Mouse (Mus musculus) neutrophil, adult 5-6 weeks (primary cell): Measurements from ENCODE around the gene Spdye4c. TPM values are rescaled to one million over a fixed set of nuclear protein-coding genes. Genes with fewer than 3 reads are reported as not detected.

ENCODE experiments used
- ATAC-seq: fragments of 151-379, 151-347 bp; 2 replicates; pipeline ENCODE4 v1.8.0; 2017; ENCODE audit warnings: mild to moderate bottlenecking, moderate TSS enrichment; ENCODE audit not compliant: insufficient number of reproducible peaks, poor library complexity, low FRiP score, severe bottlenecking; ENCODE audit errors: extremely low read depth
- total RNA-seq: library from RNA; stranded (forward); fragments of 200-1000 nt; gene quantifications from 2 replicates; pipeline ENCODE4 v1.2.3, GENCODE M21; 2017

Gene Spdye4c
- total RNA-seq, result not detected in 2 replicates

DNA sequence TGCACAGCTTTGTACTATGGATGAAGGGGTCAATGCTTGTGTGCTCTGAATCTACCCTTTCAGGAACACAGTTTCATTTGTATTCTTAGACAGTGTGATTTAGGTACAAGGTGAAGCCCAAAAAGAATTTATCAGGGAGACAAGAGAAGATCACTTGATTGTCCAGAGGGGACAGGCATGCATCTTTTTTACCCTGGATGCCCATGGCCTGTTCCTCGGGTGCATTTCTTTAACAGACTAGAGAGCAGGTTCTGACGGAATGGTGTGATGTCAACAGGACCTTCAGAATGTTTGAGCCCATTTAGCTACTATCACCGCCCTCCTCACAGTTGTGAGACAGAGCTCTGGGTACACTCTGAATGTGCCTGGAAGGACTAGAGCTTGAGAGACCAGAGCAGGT, at the start of gene Spdye4c:
Spdye4c (plus strand) TSS at position 301 of the 400 bp plus-strand sequence.
- no peak for ATAC-seq

DNA sequence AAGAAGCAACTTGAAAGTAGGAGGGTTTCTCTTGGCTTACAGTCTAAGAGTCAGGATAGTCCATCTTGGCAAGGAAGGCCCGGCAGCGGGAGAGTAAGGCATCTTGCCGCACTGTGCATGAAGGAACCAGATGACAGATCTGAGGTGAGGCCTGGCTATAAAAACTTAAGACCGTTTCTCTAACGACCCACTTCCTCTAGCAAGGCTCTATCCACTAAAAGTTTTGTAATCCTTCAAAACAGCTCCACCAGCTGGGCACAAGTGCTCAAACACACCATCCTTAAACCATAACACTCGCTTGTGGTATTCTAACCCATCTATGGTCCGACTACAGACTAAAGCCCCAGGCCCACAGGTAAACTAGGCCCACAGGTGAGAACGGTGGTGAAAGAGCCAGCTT, 47.5 kb upstream of the Spdye4c start:
- ATAC-seq, result no peak

DNA sequence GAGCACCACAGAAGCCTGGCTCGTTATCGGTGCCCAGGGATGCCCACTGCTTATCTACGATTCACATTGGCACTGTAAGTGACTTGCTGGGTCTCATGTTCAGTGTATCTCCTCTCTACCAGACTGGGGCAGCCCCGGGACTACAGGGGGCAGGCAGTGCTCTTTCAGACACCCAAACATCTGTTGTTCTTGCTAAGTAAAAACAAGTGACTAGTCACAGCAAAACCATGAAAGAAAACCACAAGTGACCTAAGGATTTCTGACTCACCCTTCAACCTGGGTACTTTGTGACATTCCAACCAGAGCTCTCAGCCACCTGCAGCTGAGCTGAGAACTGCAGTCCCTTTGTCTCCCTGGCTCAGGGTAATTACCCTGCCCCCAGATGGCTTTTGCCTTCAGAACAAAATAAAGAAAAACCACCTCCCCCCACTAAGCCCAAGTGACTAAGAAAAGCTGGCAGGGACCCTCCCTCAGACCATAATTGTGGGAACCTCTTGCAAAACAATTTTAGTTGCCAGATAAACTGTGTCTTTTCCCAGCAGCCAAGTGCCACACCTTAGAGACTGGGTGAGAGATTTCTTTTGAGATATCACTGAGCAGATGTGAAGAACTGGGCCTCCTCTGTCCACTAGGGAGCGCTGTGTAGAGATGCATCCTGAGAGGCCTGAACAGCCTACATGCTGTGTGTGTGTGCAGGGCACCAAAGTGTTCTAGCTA, 46.4 kb upstream of the Spdye4c start:
- ATAC-seq, result 0 out of 2 replicates have a peak, but pooled peaks have one; percentile 42

DNA sequence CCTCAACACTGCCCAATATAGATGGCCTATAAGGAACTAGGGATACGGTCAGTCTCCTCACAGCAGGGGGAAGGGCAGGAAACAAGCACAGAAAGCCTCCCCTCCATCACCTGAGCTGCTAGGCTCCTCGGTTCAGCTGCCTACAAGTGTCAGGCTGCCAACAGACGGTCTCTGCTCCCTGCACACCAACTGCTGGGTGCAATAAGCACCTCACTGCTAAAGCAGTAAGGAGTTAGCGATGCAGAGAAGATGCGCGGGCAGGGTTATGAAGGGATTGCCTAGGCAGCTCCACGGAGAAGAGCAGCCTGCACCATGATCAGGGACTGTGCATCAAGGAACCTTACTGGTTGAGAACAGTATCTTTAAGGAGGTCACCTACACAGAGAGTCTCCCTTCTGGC, 45.6 kb upstream of the Spdye4c start:
- ATAC-seq, result no peak

DNA sequence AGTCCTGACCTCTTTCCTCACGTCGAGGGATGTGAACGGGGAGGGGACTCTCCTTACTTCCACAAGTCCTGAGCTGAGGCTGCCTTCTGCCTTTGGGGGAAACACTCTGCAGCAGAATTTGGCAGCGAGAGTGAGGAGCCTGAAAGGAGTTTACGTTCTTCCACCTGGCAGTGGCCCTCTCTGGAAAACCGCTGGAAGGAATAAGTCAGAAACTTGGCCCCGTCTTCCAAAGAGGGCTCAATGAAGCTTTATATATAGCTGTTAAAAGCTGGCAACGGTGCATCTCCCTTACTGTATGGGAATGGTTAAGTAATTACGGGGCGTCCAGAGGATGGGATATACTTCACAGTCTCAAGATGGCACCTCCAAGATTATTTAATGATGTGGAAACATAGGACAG, 43.9 kb upstream of the Spdye4c start:
- no peak for ATAC-seq

DNA sequence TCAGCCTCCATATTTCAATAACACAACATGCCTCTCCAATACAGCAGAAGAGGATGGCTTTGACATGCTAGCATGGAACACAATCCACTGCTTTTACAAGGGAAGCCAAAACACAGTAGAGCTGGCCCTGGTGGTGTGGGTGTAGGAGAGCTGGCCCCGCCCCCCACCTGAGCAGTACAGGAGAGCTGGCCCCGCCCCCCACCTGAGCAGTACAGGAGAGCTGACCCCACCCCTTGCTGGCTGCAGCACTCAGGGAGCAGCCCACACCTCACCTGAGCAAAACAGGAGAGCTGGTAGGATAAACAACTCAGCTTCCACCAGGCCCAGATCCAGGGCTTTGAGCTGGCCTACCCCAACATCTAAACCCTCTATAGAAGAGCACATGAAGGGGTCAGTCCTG, 42.7 kb upstream of the Spdye4c start:
- no peak for ATAC-seq

DNA sequence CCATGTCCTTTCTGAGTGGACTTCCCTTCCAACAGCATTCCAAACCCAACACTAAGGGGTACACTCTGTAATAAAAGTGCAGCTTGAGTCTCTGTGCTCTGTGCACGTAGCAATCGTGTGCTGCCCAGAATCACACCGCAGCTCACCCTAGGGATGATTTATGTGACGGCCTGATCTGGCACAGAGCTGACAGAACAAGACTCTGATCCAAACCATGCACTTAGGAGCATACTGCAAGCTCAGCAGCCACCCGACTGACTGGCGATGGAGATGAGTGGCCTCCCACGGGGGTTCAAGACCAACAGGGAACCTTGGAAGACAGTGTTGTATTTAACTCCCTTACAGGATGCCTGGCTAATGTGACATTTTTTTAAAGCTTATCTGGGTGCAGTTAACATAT, 41.4 kb upstream of the Spdye4c start:
- no peak for ATAC-seq

DNA sequence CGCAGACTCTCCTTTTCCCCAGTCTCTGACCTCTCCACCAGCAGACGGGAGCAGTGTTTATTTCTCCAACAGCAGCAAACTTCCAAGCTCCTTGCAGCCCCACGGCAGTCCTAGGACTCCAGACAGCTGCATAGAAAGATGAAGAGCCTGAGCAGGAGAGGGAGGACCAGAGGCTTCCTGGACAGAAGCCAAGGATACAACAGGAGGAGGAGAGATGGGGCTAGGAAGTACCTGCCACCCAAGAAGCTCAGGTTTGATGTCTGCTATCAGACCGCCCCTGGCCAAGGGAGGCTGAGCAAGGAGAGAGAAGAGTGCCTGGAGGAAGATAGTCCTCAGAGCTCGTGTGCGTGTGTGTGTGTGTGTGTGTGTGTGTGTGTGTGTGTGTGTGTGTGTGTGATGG, 41.0 kb upstream of the Spdye4c start:
- ATAC-seq, result no peak

DNA sequence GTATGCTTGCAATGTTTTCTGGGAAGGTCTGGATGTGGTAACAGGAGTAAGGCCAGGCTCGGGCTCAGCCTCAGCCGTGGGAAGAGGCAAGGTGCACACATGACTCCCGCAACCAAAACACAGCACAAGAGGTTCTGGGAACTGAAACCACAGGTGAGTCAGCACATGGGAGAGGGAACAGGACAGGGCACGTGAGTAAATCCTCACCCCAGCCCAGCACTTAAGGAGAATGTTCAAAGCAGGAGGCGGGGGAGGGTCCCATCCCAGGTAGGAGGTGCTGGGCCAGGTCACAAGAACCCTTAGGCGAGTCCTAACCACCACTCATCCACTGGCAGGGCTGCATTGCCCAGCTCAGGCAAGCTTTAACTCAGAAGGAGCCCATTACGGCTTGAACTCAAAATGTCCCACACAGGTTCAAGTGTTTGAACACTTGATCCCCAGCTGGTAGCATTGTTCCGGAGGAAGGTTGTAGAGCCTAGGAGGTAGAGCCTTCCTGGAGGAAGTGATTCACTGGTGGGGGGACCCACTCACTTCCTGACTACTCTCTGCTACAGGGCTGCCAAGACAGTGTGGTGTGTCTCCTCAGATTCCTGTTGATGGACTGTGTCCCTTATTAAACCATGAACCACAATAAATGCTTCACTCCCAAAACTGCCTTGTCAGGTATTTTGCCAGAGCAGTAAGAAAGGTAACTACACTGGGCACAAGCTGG, 38.8 kb upstream of the Spdye4c start:
- no peak for ATAC-seq

DNA sequence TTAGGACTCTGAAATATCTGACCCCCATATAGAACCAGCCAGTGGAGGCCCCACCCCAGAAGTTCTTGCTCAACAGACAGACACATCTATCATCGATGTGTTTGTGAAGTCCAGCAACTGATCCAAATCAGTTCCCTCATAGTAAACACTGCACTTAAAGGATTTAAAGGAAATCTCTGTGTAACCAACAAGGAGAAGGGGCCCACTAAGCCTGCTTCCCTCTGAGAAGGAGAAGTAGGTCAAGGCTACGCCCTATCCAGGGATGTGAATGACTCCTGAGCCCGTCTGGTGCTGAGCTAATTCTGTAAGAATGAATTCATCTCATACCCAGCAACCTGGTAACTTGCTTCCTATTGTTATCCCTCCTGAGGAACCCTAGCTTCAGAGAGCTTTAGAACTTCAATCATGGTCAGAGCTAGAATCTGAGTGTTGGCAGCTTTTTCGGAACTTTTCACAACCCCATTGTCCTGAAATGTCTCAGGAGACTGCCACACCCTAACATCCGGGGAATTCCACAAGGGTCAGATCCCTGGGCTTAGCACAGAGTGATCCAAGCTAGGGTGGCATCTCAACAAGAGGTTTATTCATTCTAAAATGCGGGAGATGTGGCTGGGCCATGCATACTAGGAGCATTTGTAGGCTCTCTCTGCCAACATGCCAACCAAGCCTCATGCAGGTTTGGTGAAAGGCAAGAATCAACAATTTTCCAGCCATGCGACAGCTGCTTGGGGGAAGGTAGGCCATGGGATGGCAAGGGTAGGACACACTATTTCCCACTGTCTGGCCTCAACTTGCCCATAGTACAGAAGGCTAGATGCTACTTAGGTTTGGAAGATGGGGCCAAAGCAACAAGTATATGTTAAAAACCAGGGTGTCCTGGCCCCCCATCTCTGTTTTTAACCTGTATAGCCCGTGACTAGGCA, 38.0 kb upstream of the Spdye4c start:
- no peak for ATAC-seq

DNA sequence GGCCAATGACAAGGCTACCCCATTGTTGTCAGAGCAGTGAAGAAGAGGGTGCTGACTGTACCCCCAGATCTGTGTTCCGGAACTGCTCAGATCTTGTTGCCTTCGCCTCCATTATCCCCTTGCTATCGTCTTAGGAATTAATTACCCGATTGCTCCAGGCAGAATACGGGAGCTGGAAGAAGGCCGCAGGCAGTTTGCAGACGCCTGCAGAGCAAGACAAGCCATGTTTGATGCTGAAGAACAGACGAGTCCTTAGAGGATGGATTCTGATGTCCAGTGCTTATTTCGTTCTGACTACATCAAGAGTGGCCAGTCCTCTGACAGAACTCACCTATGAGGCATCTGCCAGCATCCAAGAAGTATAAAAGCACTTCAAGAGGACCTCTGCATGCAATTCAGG, 35.9 kb upstream of the Spdye4c start:
- ATAC-seq, result no peak

DNA sequence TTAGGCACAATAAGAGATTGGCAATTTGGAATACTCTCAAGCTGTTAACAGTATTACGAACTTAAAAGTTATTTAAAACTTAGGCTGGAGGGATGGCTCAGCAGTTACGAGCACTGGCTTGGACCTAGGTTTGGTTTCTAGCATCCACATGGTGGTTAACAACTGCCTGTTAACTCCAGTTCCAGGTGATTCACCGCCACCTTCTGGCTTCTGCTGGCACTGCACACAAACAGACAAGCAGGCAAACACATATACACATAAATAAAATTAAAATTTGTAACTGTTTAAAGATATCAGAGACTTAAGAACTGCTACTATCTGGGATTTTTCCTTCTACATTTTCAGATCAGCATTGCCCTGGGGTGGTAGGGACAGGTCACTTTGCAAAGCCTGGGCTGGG, 26.8 kb upstream of the Spdye4c start:
- no peak for ATAC-seq

DNA sequence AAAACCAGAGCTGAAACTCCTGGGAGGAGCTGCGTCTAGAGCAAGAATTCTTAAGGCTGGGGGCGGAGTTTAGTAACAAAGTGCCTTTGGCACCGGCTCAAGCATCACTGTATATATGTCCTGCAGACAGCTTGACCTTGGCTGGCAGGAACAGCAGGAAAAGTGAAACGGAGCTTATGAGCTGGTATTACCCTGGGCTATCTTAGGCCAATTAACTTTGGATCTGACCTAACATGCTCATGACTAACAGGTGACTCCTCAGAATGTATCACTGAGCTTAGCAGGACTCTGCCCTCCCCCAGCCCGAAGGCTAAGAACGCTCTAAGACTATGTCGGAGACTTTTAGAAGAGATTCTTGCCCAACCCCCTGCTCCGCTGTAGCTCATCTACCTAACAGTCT, 25.1 kb upstream of the Spdye4c start:
- ATAC-seq, result no peak

DNA sequence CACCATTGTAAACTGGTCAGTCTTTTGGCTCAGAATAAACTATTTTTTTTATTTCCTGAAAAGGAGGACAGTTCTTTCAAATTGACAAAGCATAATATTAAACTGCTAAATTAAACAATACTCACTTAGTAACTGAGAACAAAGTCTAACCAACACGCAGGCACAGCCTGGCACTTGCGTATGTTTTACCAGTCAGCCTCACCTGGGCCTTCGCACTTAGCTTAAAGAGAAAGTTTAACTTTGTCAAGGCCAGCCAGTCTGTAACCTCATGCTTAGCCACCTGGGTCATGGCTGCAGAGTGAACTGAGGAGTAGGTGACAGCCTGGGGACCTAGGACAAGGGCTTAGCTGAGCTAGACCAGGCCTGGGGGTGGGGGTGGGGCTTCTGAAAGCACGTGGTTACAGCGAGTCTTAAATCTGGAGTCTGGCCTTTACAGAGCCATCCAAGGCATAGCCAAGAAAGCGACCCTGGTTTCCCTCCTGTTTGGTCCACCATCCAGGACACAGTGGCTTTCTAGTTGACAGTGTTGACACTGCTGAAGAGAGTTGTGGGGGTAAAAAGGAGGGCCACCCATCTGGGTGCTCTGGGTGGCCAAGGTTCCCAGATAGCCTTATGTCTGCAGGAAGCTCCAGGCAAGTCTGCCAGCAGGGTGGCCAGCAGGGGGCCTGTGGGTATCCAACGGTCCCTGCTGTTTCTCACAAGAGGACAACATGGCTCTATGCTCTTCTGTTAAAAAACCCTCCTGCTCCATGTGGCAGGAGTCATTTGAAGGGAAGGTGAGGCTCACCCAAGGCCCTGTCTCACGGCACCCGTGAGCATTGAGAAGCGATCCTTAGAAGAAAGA, 24.5 kb upstream of the Spdye4c start:
- no peak for ATAC-seq

DNA sequence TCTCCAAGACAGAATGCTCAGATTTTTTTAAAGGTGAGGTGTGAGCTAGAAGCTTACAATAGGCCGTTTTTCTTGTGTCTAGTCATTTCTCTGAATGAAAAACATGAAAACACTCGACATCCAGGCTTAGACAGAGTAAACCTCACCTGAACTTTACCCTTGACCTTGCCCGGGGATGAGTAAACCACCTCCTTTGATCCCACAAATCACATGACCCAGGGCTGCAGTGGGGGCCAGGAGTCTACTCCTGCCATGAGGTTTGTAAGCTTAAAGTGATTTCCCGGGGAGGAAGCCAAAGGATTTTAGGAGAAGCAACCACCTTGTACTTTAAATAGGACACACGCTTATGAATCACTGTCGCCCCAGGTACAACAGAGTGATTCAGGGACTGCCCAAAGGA, 23.0 kb upstream of the Spdye4c start:
- no peak for ATAC-seq

DNA sequence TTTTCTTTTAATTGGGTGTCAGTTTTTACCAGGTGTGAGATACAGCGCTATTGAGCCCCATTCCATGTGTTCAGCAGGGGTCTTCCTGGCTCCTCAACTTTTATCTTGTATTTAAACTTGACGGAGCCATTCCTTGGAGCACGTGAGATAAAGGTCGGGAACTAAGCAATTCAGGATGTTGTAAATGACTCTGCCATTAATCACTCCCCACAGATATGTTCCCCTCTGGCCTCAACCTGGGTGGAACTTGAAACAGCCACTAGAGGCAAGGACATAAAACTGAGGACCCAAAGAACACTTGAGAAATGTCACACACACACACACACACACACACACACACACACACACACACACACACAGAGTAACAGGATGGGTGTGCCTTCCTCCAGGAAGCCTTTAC, 22.5 kb upstream of the Spdye4c start:
- ATAC-seq, result no peak

DNA sequence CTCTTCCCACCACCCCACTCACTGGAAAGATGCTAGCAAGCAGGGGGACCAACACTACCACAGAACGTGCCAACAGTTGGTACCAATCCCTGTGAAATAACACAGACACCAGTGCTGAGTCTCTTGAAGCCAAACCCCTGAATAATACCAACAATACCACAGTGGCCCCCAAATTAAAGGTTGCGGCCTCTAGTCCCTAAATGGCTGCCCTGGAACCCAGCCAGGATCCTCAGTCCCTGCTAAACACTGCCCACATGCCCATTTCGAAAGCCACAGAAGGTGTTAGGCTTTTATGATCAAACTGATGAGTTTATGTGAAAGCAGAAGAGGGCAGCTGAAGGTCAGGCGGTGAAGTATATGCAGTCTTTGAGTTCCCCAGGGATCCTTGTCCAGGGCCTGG, 20.0 kb upstream of the Spdye4c start:
- no peak for ATAC-seq

DNA sequence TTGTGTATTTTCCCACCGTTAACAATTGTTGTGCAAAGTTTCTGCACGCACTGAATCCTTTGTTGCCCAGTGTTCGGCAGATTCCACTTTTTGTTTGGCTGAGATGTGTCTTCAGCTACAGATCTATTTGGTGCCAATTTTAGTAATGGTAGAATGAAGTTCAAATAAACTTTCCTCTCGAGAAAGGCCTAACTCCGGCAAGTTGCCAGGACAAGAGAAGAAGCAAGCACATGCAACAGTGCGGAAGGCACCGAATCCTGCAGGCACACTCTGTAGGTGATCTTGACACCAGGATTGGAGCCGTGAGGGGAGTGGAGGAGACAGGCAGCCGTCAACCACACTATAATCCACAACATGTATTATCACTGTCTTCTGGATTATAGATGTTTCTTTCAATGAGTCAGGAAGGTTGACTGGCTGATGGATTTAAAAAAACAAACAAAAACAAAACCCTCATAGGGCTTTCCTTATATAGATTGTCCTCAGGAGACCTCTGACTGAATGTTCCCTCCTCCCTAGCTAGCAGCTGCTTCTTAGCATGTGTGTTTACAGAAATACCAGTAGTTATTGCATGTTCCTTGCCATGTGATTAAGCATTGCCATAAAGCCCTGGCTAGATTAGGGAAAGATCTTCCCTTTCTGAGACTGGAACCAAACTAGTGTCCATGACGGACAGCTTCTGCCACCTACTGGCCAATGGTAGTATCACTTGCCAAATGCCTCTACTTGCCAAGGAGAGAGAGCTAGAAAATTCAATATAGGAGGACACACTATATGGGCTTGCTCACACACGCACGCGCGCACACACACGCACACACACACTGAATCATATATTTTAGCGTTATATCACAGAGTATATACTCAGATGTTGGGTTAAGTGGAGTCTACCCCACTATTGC, 18.0 kb upstream of the Spdye4c start:
- ATAC-seq, result peak; percentile 74
